Mouse (Mus musculus): Measurements from ENCODE around the gene Gm20547.

DNA sequence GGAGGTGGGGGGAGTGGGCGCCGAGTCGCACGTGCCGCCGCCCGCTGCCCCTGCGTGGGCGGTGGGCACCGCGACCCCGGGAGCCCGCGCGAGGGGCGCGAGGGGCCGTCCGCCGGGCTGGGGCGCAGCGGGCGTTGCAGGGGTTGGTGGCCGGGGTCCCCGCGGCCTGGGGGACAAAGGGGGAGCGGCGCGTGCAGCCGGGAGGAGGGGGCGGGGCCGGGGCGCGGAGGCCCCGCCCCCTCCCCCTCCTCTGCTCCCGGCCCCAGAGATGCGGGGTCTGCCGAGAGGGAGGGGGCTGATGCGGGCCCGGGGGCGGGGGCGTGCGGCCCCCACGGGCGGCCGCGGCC is 16.8 kb upstream of the Gm20547 start:
- TF ChIP-seq MYOD1 (IDR thresholded peaks at IDR 0.05; ENCODE audit: control insufficient read depth in 1 of 3, insufficient read length in 2 of 3, low read depth in 2 of 3), result no peak
- no peak for TF ChIP-seq USF1 (IDR thresholded peaks at IDR 0.05; ENCODE audit: low read depth)
